Mouse (Mus musculus) MEL (cell line): ENCODE measurements around the gene Tfpt. TPM values are rescaled to one million over a fixed set of nuclear protein-coding genes. Genes with fewer than 3 reads are reported as not detected.

Experiments
- DNase-seq: peaks from one replicate; pipeline ENCODE4 v3.0.0; 2011; ENCODE audit warnings: low read depth, low spot score
- H3K27ac ChIP-seq: 2 replicates; pipeline ENCODE4 v1.5.1; 2012; ENCODE audit warnings: low read depth, mild to moderate bottlenecking, control low read depth, low read length, moderate library complexity; ENCODE audit not compliant: control insufficient read depth
- H3K27me3 ChIP-seq, 2 experiments: fragments of 150-350 bp in 1 of 2; sonication (generic) in 1 of 2; 2 replicates each; pipeline ENCODE4 v1.6.1; 2012; ENCODE audit warnings: low read length in 2 of 2, mild to moderate bottlenecking in 2 of 2, improper control_type of control experiment in 1 of 2, moderate library complexity in 1 of 2; ENCODE audit not compliant: insufficient read depth in 2 of 2, control insufficient read depth in 1 of 2
- H3K36me3 ChIP-seq, 2 experiments: 2 replicates each; pipeline ENCODE4 v1.6.1; 2012 to 2014; ENCODE audit warnings: low read length in 2 of 2, improper control_type of control experiment in 1 of 2, inconsistent platforms in 1 of 2, mild to moderate bottlenecking in 1 of 2; ENCODE audit not compliant: insufficient read depth in 2 of 2, control insufficient read depth in 1 of 2
- H3K4me1 ChIP-seq, 2 experiments: fragments of 150-350 bp in 1 of 2; sonication (generic) in 1 of 2; 2 replicates each; pipeline ENCODE4 v1.6.1; 2012; ENCODE audit warnings: low read length in 2 of 2, improper control_type of control experiment in 1 of 2, mild to moderate bottlenecking in 1 of 2; ENCODE audit not compliant: insufficient read depth in 2 of 2, control insufficient read depth in 1 of 2
- H3K4me3 ChIP-seq, 2 experiments: fragments of 150-350 bp in 1 of 2; sonication (generic) in 1 of 2; 2 replicates each; pipeline ENCODE4 v1.5.1; 2012; ENCODE audit warnings: low read depth in 2 of 2, low read length in 2 of 2, mild to moderate bottlenecking in 2 of 2, moderate library complexity in 2 of 2, control low read depth in 1 of 2, improper control_type of control experiment in 1 of 2; ENCODE audit not compliant: control insufficient read depth in 1 of 2, insufficient read depth in 1 of 2
- H3K79me2 ChIP-seq: 2 replicates; pipeline ENCODE4 v1.6.1; 2012; ENCODE audit warnings: mild to moderate bottlenecking, low read length, moderate library complexity; ENCODE audit not compliant: control insufficient read depth, poor library complexity, insufficient read depth
- H3K9ac ChIP-seq: 2 replicates; pipeline ENCODE4 v1.6.1; 2012; ENCODE audit warnings: low read depth, mild to moderate bottlenecking, control low read depth, low read length, moderate library complexity; ENCODE audit not compliant: control insufficient read depth, poor library complexity, severe bottlenecking
- H3K9me3 ChIP-seq: fragments of 150-350 bp; sonication (generic); replicated peaks from 2 replicates; pipeline ENCODE4 v1.6.1; 2012; ENCODE audit warnings: mild to moderate bottlenecking, low read length, improper control_type of control experiment, moderate library complexity; ENCODE audit not compliant: insufficient read depth
- BHLHE40 ChIP-seq: IDR thresholded peaks from 2 replicates; pipeline ENCODE4 v1.6.1; 2012; ENCODE audit warnings: low read depth, mild to moderate bottlenecking, inconsistent platforms, low read length, improper control_type of control experiment, borderline replicate concordance
- CHD1 ChIP-seq: IDR thresholded peaks from 2 replicates; pipeline ENCODE4 v1.6.1; 2012; ENCODE audit warnings: low read depth, mild to moderate bottlenecking, inconsistent platforms, low read length, improper control_type of control experiment
- CHD2 ChIP-seq: IDR thresholded peaks from 2 replicates; pipeline ENCODE4 v1.6.1; 2011; ENCODE audit warnings: low read length, improper control_type of control experiment
- CTCF ChIP-seq, 3 experiments: IDR thresholded peaks in 2 of 3; conservative IDR thresholded peaks in 1 of 3; 2 replicates each; pipeline ENCODE4 v1.5.1; 2011 to 2012; ENCODE audit warnings: low read length in 3 of 3, low read depth in 2 of 3, mild to moderate bottlenecking in 2 of 3, improper control_type of control experiment in 1 of 3, inconsistent platforms in 1 of 3, mixed read lengths in 1 of 3, moderate library complexity in 1 of 3; ENCODE audit not compliant: control insufficient read depth in 1 of 3, insufficient read depth in 1 of 3, poor library complexity in 1 of 3, severe bottlenecking in 1 of 3
- E2F4 ChIP-seq: IDR thresholded peaks from 2 replicates; pipeline ENCODE4 v1.6.1; 2011; ENCODE audit warnings: low read depth, low read length, improper control_type of control experiment, borderline replicate concordance
- EP300 ChIP-seq, 2 experiments: IDR thresholded peaks; 2 replicates each; pipeline ENCODE4 v1.6.1; 2011; ENCODE audit warnings: improper control_type of control experiment in 2 of 2, low read length in 2 of 2, low read depth in 1 of 2, mild to moderate bottlenecking in 1 of 2
- ETS1 ChIP-seq: IDR thresholded peaks from 2 replicates; pipeline ENCODE4 v1.6.1; 2012; ENCODE audit warnings: low read depth, mild to moderate bottlenecking, inconsistent platforms, low read length, improper control_type of control experiment, moderate library complexity
- GABPA ChIP-seq: IDR thresholded peaks from 2 replicates; pipeline ENCODE4 v1.6.1; 2012; ENCODE audit warnings: low read depth, mild to moderate bottlenecking, inconsistent platforms, low read length, improper control_type of control experiment, moderate library complexity
- GATA1 ChIP-seq: IDR thresholded peaks from 2 replicates; pipeline ENCODE4 v1.6.1; 2011; ENCODE audit warnings: low read depth, low read length, improper control_type of control experiment
- HCFC1 ChIP-seq: IDR thresholded peaks from 2 replicates; pipeline ENCODE4 v1.6.1; 2012; ENCODE audit warnings: low read depth, mild to moderate bottlenecking, inconsistent platforms, low read length, improper control_type of control experiment, moderate library complexity
- JUND ChIP-seq: IDR thresholded peaks from 2 replicates; pipeline ENCODE4 v1.6.1; 2011; ENCODE audit warnings: low read depth, mild to moderate bottlenecking, improper control_type of control experiment, low read length
- KAT2A ChIP-seq: conservative IDR thresholded peaks from 2 replicates; pipeline ENCODE4 v1.6.1; 2012; ENCODE audit warnings: low read depth, low read length, improper control_type of control experiment, inconsistent platforms
- MAFK ChIP-seq: IDR thresholded peaks from 2 replicates; pipeline ENCODE4 v1.6.1; 2011; ENCODE audit warnings: low read depth, mild to moderate bottlenecking, low read length, improper control_type of control experiment, borderline replicate concordance
- MAZ ChIP-seq: IDR thresholded peaks from 2 replicates; pipeline ENCODE4 v1.6.1; 2012; ENCODE audit warnings: low read depth, mild to moderate bottlenecking, inconsistent platforms, low read length, improper control_type of control experiment
- MEF2A ChIP-seq: IDR thresholded peaks from 2 replicates; pipeline ENCODE4 v1.6.1; 2014; ENCODE audit warnings: low read depth, mild to moderate bottlenecking, inconsistent platforms, low read length, improper control_type of control experiment; ENCODE audit not compliant: poor library complexity, insufficient replicate concordance, severe bottlenecking; ENCODE audit errors: extremely low read depth
- MYB ChIP-seq: IDR thresholded peaks from 2 replicates; pipeline ENCODE4 v1.6.1; 2011; ENCODE audit warnings: mild to moderate bottlenecking, low read depth, low read length, improper control_type of control experiment
- MYC ChIP-seq: IDR thresholded peaks from 2 replicates; pipeline ENCODE4 v1.6.1; 2011; ENCODE audit warnings: low read depth, mild to moderate bottlenecking, low read length, improper control_type of control experiment, moderate library complexity
- NELFE ChIP-seq: IDR thresholded peaks from 2 replicates; pipeline ENCODE4 v1.6.1; 2011; ENCODE audit warnings: low read depth, low read length, improper control_type of control experiment
- NRF1 ChIP-seq: IDR thresholded peaks from 2 replicates; pipeline ENCODE4 v1.6.1; 2014; ENCODE audit warnings: low read depth, mild to moderate bottlenecking, inconsistent platforms, low read length, improper control_type of control experiment, moderate library complexity; ENCODE audit not compliant: poor library complexity, insufficient read depth, severe bottlenecking
- POLR2A ChIP-seq, 2 experiments: IDR thresholded peaks; 2 replicates each; pipeline ENCODE4 v1.6.1; 2011 to 2012; ENCODE audit warnings: low read length in 2 of 2, mild to moderate bottlenecking in 2 of 2, control low read depth in 1 of 2, improper control_type of control experiment in 1 of 2, low read depth in 1 of 2, moderate library complexity in 1 of 2; ENCODE audit not compliant: control insufficient read depth in 1 of 2, insufficient read depth in 1 of 2, poor library complexity in 1 of 2
- POLR2AphosphoS2 ChIP-seq: IDR thresholded peaks from 2 replicates; pipeline ENCODE4 v1.6.1; 2011; ENCODE audit warnings: low read length, improper control_type of control experiment
- POLR2AphosphoS5 ChIP-seq: IDR thresholded peaks from 2 replicates; pipeline ENCODE4 v1.6.1; 2012; ENCODE audit warnings: low read depth, borderline replicate concordance, mild to moderate bottlenecking, inconsistent platforms, low read length, moderate library complexity, mixed read lengths
- RAD21 ChIP-seq: IDR thresholded peaks from 2 replicates; pipeline ENCODE4 v1.6.1; 2011; ENCODE audit warnings: mild to moderate bottlenecking, low read depth, low read length, improper control_type of control experiment
- SIN3A ChIP-seq: IDR thresholded peaks from 2 replicates; pipeline ENCODE4 v1.6.1; 2012; ENCODE audit warnings: low read length, improper control_type of control experiment, inconsistent platforms
- SMC3 ChIP-seq: IDR thresholded peaks from 2 replicates; pipeline ENCODE4 v1.6.1; 2011; ENCODE audit warnings: low read depth, low read length, improper control_type of control experiment
- TBP ChIP-seq: IDR thresholded peaks from 2 replicates; pipeline ENCODE4 v1.8.0; 2011; ENCODE audit warnings: low read depth, low read length, improper control_type of control experiment
- TCF12 ChIP-seq: IDR thresholded peaks from 2 replicates; pipeline ENCODE4 v1.6.1; 2014; ENCODE audit warnings: low read depth, mild to moderate bottlenecking, inconsistent platforms, low read length, improper control_type of control experiment, moderate library complexity
- UBTF ChIP-seq: IDR thresholded peaks from 2 replicates; pipeline ENCODE4 v1.6.1; 2012; ENCODE audit warnings: low read depth, mild to moderate bottlenecking, inconsistent platforms, low read length, improper control_type of control experiment, moderate library complexity, borderline replicate concordance; ENCODE audit not compliant: insufficient read depth
- USF1 ChIP-seq: IDR thresholded peaks from 2 replicates; pipeline ENCODE4 v1.6.1; 2014; ENCODE audit warnings: low read depth, mild to moderate bottlenecking, inconsistent platforms, low read length, improper control_type of control experiment, moderate library complexity
- USF2 ChIP-seq, 2 experiments: IDR thresholded peaks; 2 replicates each; pipeline ENCODE4 v1.6.1; 2011 to 2012; ENCODE audit warnings: improper control_type of control experiment in 2 of 2, low read length in 2 of 2, borderline replicate concordance in 1 of 2, inconsistent platforms in 1 of 2, low read depth in 1 of 2, mild to moderate bottlenecking in 1 of 2; ENCODE audit not compliant: insufficient read depth in 1 of 2
- ZC3H11A ChIP-seq: IDR thresholded peaks from 2 replicates; pipeline ENCODE4 v1.6.1; 2012; ENCODE audit warnings: low read depth, mild to moderate bottlenecking, inconsistent platforms, low read length, improper control_type of control experiment
- ZKSCAN1 ChIP-seq: IDR thresholded peaks from 2 replicates; pipeline ENCODE4 v1.6.1; 2012; ENCODE audit warnings: low read depth, mild to moderate bottlenecking, inconsistent platforms, low read length, improper control_type of control experiment, moderate library complexity
- ZMIZ1 ChIP-seq: IDR thresholded peaks from 2 replicates; pipeline ENCODE4 v1.6.1; 2012; ENCODE audit warnings: low read depth, mild to moderate bottlenecking, inconsistent platforms, low read length, improper control_type of control experiment, moderate library complexity
- ZNF384 ChIP-seq: IDR thresholded peaks from 2 replicates; pipeline ENCODE4 v1.6.1; 2012; ENCODE audit warnings: low read depth, mild to moderate bottlenecking, inconsistent platforms, low read length, improper control_type of control experiment
- polyA plus RNA-seq, 2 experiments: library from polyadenylated mRNA; stranded (reverse) in 1 of 2; unstranded in 1 of 2; fragments of >175 nt in 1 of 2; fragments of >200 nt in 1 of 2; gene quantifications; 2 replicates each; pipeline versions ENCODE4 v1.2.1 to v1.2.4; 2012; ENCODE audit warnings: low replicate concordance in 2 of 2, low read depth in 1 of 2; ENCODE audit not compliant: insufficient read length in 2 of 2, insufficient read depth in 1 of 2, missing spikeins in 1 of 2
- total RNA-seq: library from RNA; depleted of rRNA; stranded (reverse); fragments of 300-350 nt; gene quantifications from 2 replicates; pipeline ENCODE4 v1.2.3, GENCODE M21; 2012; rRNA removed

Gene Tfpt
- 35.2 and 42.4 TPM in 2 replicates for total RNA-seq
- 10 to 100 TPM in 1 of 2 experiments, not detected in 1; 50.0 TPM for polyA plus RNA-seq

GRCm38 (mm10) chr7:3629543-3630477 lies at the start of gene Tfpt, which contains the start of gene Prpf31:
Gene Tfpt (minus strand): TSS chr7:3629929.
Gene Prpf31 (plus strand): TSS chr7:3629985.
- H3K27ac ChIP-seq: peak within 1 kb of the TSS; percentile 95
- peak; percentile 98 for DNase-seq
- H3K4me1 ChIP-seq: peaks cover 0 to 9% of the 10 kb centered on the region in 2 experiments; a peak in 2 of 4 replicates
- H3K4me3 ChIP-seq: peak within 1 kb of the TSS; percentile 67 to 98
- peaks cover 31% of the 10 kb centered on the region for H3K79me2 ChIP-seq
- peak within 1 kb of the TSS; percentile 93 for H3K9ac ChIP-seq
- H3K36me3 ChIP-seq: peaks cover 0 to 6% of the 10 kb centered on the region in 2 experiments; a peak in 2 of 4 replicates
- no peaks in the 10 kb centered on the region for H3K27me3 ChIP-seq
- H3K9me3 ChIP-seq: no peaks in the 10 kb centered on the region
- no peak for TF ChIP-seq GABPA
- TF ChIP-seq MYC: peak; percentile 91
- no peak for TF ChIP-seq JUND
- TF ChIP-seq CHD1: no peak
- no peak for TF ChIP-seq MAFK
- no peak for TF ChIP-seq NRF1
- TF ChIP-seq SMC3: no peak
- no peak for TF ChIP-seq MYB
- TF ChIP-seq TBP: peak; percentile 79; the same call in 1 of the 2 replicates
- TF ChIP-seq HCFC1: peak; percentile 96
- TF ChIP-seq ZNF384: no peak
- no peak for TF ChIP-seq UBTF
- TF ChIP-seq GATA1: peak; percentile 70
- peak; percentile 95 for TF ChIP-seq KAT2A
- no peak; the same call in 1 of the 2 replicates for TF ChIP-seq ETS1
- TF ChIP-seq RAD21: no peak
- no peak for TF ChIP-seq ZC3H11A
- no peak for TF ChIP-seq BHLHE40
- TF ChIP-seq USF2 (IDR thresholded peaks at IDR 0.05; ENCODE audit: borderline replicate concordance in 1 of 2, insufficient read depth in 1 of 2, low read depth in 1 of 2, low read length in 2 of 2): no peak
- no peak for TF ChIP-seq EP300 (IDR thresholded peaks at IDR 0.05; ENCODE audit: low read depth in 1 of 2, low read length in 2 of 2)
- no peak for TF ChIP-seq MEF2A
- no peak for TF ChIP-seq CHD2
- TF ChIP-seq ZKSCAN1: no peak
- no peak for TF ChIP-seq MAZ
- peak; percentile 54; the same call in 1 of the 2 replicates for TF ChIP-seq TCF12
- peak; percentile 86 for TF ChIP-seq POLR2AphosphoS2
- no peak for TF ChIP-seq ZMIZ1
- peak; percentile 78 for TF ChIP-seq NELFE
- TF ChIP-seq CTCF (IDR thresholded peaks at IDR 0.05 in 2 of 3, conservative IDR thresholded peaks at IDR 0.05 in 1 of 3; ENCODE audit: control insufficient read depth in 1 of 3, insufficient read depth in 1 of 3, low read depth in 2 of 3, low read length in 3 of 3, poor library complexity in 1 of 3, severe bottlenecking in 1 of 3): no peak
- TF ChIP-seq POLR2A (IDR thresholded peaks at IDR 0.05; ENCODE audit: control insufficient read depth in 1 of 2, insufficient read depth in 1 of 2, low read depth in 1 of 2, low read length in 2 of 2, poor library complexity in 1 of 2): peak; percentile 57 to 87; a peak in 3 of 4 replicates
- TF ChIP-seq POLR2AphosphoS5: no peak
- TF ChIP-seq USF1: no peak
- no peak for TF ChIP-seq E2F4
- peak; percentile 99 for TF ChIP-seq SIN3A
